Mouse (Mus musculus): Measurements from ENCODE around the gene Il10ra. TPM values are rescaled to one million over a fixed set of nuclear protein-coding genes. Genes with fewer than 3 reads are reported as not detected.

The Il10ra gene
- 1 to 10 TPM; 2.3 to 3.7 TPM for total RNA-seq (2021)
- polyA plus RNA-seq (2012; rRNA removed), result 3.1 and 3.6 TPM in 2 replicates
- long read RNA-seq, partial matches to known transcripts, result 0 of 3 reads
- long read RNA-seq, other reads (novel, unspliced or antisense), result 0 of 3 reads

GRCm38 (mm10) chr9:45268597-45269325, at the start of gene Il10ra:
Il10ra (minus strand) TSS chr9:45269149.
- DNase-seq, result peak; percentile 76

GRCm38 (mm10) chr9:45317635-45318034, 48.7 kb upstream of the Il10ra start:
- peak; percentile 52 for DNase-seq

- DNase-seq, result no peak
These were observed 45.0 kb upstream of the Il10ra start for GRCm38 (mm10) chr9:45313913-45314312.

GRCm38 (mm10) chr9:45311858-45312257, 42.9 kb upstream of the Il10ra start:
- DNase-seq, result no peak

GRCm38 (mm10) chr9:45308521-45308920, 39.6 kb upstream of the Il10ra start:
- peak; percentile 58 for DNase-seq

GRCm38 (mm10) chr9:45306746-45307410, 37.9 kb upstream of the Il10ra start:
- DNase-seq, result peak; percentile 57

- no peak for DNase-seq
These were observed 32.8 kb upstream of the Il10ra start for GRCm38 (mm10) chr9:45301771-45302170.

- DNase-seq, result peak; percentile 92
These were observed 31.6 kb upstream of the Il10ra start for GRCm38 (mm10) chr9:45300422-45301104.

- peak; percentile 9 for DNase-seq
These were observed 30.5 kb upstream of the Il10ra start for GRCm38 (mm10) chr9:45299231-45300006.

- DNase-seq, result no peak
These were observed 25.5 kb upstream of the Il10ra start for GRCm38 (mm10) chr9:45294210-45295011.

GRCm38 (mm10) chr9:45291481-45292168, 22.7 kb upstream of the Il10ra start:
- no peak for DNase-seq

GRCm38 (mm10) chr9:45282466-45282865, 13.5 kb upstream of the Il10ra start:
- peak; percentile 30 for DNase-seq

GRCm38 (mm10) chr9:45280891-45281290, 11.9 kb upstream of the Il10ra start:
- no peak for DNase-seq

- no peak for DNase-seq
These were observed 11.1 kb upstream of the Il10ra start for GRCm38 (mm10) chr9:45280059-45280458.

GRCm38 (mm10) chr9:45274635-45275034, 5.7 kb upstream of the Il10ra start:
- DNase-seq, result no peak

GRCm38 (mm10) chr9:45274218-45274617, 5.3 kb upstream of the Il10ra start:
- no peak for DNase-seq

- DNase-seq, result no peak
These were observed 3.3 kb upstream of the Il10ra start for GRCm38 (mm10) chr9:45272213-45272612.

GRCm38 (mm10) chr9:45268079-45268478, 870 bp downstream of the Il10ra start:
- DNase-seq, result no peak

GRCm38 (mm10) chr9:45267099-45267498, 1.9 kb downstream of the Il10ra start:
- no peak for DNase-seq

GRCm38 (mm10) chr9:45261872-45262271, 7.1 kb downstream of the Il10ra start:
- DNase-seq, result no peak

Measured in adrenal gland, adult 2 months (tissue).